Mouse (Mus musculus) midbrain, embryonic 12.5 days (tissue): Measurements from ENCODE around the gene Ptgfrn. TPM values are rescaled to one million over a fixed set of nuclear protein-coding genes. Genes with fewer than 3 reads are reported as not detected.

Source experiments
- ATAC-seq: fragments of 200-750 bp; cut with Nextera tagmentation; 2 replicates; pipeline ENCODE4 v1.8.0; 2017; ENCODE audit warnings: low read depth, moderate TSS enrichment, moderate library complexity; ENCODE audit not compliant: low FRiP score
- H3K27ac ChIP-seq: fragments of 300-500 bp; sonication (generic); replicated peaks from 2 replicates; pipeline ENCODE4 v1.5.1; 2016; ENCODE audit warnings: mild to moderate bottlenecking
- H3K27me3 ChIP-seq: fragments of 300-500 bp; sonication (generic); 2 replicates; pipeline ENCODE4 v1.6.1; 2016; ENCODE audit warnings: mild to moderate bottlenecking
- H3K36me3 ChIP-seq: fragments of 300-500 bp; sonication (generic); 2 replicates; pipeline ENCODE4 v1.6.1; 2016
- H3K4me1 ChIP-seq: fragments of 300-500 bp; sonication (generic); 2 replicates; pipeline ENCODE4 v1.6.1; 2016
- H3K4me2 ChIP-seq: fragments of 300-500 bp; sonication (generic); replicated peaks from 2 replicates; pipeline ENCODE4 v1.6.1; 2016; ENCODE audit warnings: mild to moderate bottlenecking, moderate library complexity
- H3K4me3 ChIP-seq: fragments of 300-500 bp; sonication (generic); 2 replicates; pipeline ENCODE4 v1.5.1; 2016; ENCODE audit warnings: mild to moderate bottlenecking
- H3K9ac ChIP-seq: fragments of 300-500 bp; sonication (generic); replicated peaks from 2 replicates; pipeline ENCODE4 v1.6.1; 2016; ENCODE audit warnings: mild to moderate bottlenecking, moderate library complexity
- H3K9me3 ChIP-seq: fragments of 300-500 bp; sonication (generic); 2 replicates; pipeline ENCODE4 v1.6.1; 2016; ENCODE audit warnings: mild to moderate bottlenecking
- WGBS: fragments of 180-500 bp; shearing (Covaris S2); methylation state at CpG from one replicate; pipeline ENCODE4 v1.1.7; 2016; 5-methylcytosine and 5-hydroxymethylcytosine counted together
- polyA plus RNA-seq: library from polyadenylated mRNA; unstranded; fragments of >200 nt; fragmentation: Nextera tagmentation; extraction: Ambion mirVana; gene quantifications from 2 replicates; pipeline ENCODE4 v1.2.1, GENCODE M21; 2016

The Ptgfrn gene
- polyA plus RNA-seq, 1 experiment from 2014 or later, result 1.9 TPM

GRCm38 (mm10) chr3:101010589-101011202, 99.4 kb downstream of the Ptgfrn start:
- no peak overlapping the region for H3K4me2 ChIP-seq
- no peak overlapping the region for H3K27ac ChIP-seq
- no peak for ATAC-seq
- WGBS, result 93% methylated on average over 4 of the region's 4 CpGs
- no peak overlapping the region for H3K9ac ChIP-seq
- no peaks in the 10 kb centered on the region for H3K36me3 ChIP-seq
- H3K4me1 ChIP-seq, result peaks cover 18% of the 10 kb centered on the region
- H3K27me3 ChIP-seq, result no peaks in the 10 kb centered on the region
- no peaks in the 10 kb centered on the region for H3K9me3 ChIP-seq
- H3K4me3 ChIP-seq, result no peak overlapping the region

GRCm38 (mm10) chr3:101007112-101007782, 102.8 kb downstream of the Ptgfrn start:
- no peaks in the 10 kb centered on the region for H3K9me3 ChIP-seq
- ATAC-seq, result no peak
- H3K27ac ChIP-seq, result no peak overlapping the region
- H3K4me1 ChIP-seq, result peaks cover 2% of the 10 kb centered on the region; the same call in 1 of the 2 replicates
- H3K4me3 ChIP-seq, result no peak overlapping the region
- H3K36me3 ChIP-seq, result no peaks in the 10 kb centered on the region
- H3K27me3 ChIP-seq, result no peaks in the 10 kb centered on the region; the same call in 1 of the 2 replicates
- no peak overlapping the region for H3K9ac ChIP-seq
- no peak overlapping the region for H3K4me2 ChIP-seq
- WGBS, result 80% methylated on average over 5 of the region's 5 CpGs

- Histone ChIP-seq H3K4me2 (no peak overlapping the region), H3K36me3 (no peaks in the 10 kb centered on the region), H3K27me3 (no peaks in the 10 kb centered on the region; the same call in 1 of the 2 replicates), H3K4me3 (no peak overlapping the region), H3K9me3 (no peaks in the 10 kb centered on the region), H3K27ac (no peak overlapping the region), H3K4me1 (no peaks in the 10 kb centered on the region), H3K9ac (no peak overlapping the region)
- no peak for ATAC-seq
- WGBS, result 88% methylated on average over 6 of the region's 6 CpGs
Measured at GRCm38 (mm10) chr3:101005392-101005791, 104.7 kb downstream of the Ptgfrn start.

GRCm38 (mm10) chr3:101003575-101004356, 106.3 kb downstream of the Ptgfrn start:
- Histone ChIP-seq H3K27ac (no peak overlapping the region), H3K27me3 (no peaks in the 10 kb centered on the region; the same call in 1 of the 2 replicates), H3K9me3 (no peaks in the 10 kb centered on the region), H3K4me1 (no peaks in the 10 kb centered on the region), H3K4me2 (no peak overlapping the region), H3K9ac (no peak overlapping the region), H3K4me3 (no peak overlapping the region), H3K36me3 (no peaks in the 10 kb centered on the region)
- 91% methylated on average over 15 of the region's 15 CpGs for WGBS
- ATAC-seq, result no peak

- peaks cover 3% of the 10 kb centered on the region; the same call in 1 of the 2 replicates for H3K4me1 ChIP-seq
- no peaks in the 10 kb centered on the region for H3K9me3 ChIP-seq
- no peaks in the 10 kb centered on the region; the same call in 1 of the 2 replicates for H3K27me3 ChIP-seq
- no peak for ATAC-seq
- H3K4me3 ChIP-seq, result no peak overlapping the region
- H3K4me2 ChIP-seq, result no peak overlapping the region
- no peaks in the 10 kb centered on the region for H3K36me3 ChIP-seq
- H3K27ac ChIP-seq, result no peak overlapping the region
- no peak overlapping the region for H3K9ac ChIP-seq
- 26% methylated on average over 2 of the region's 2 CpGs for WGBS
Measured at GRCm38 (mm10) chr3:100999732-101000131, 110.3 kb downstream of the Ptgfrn start.

GRCm38 (mm10) chr3:100998904-100999340, 111.2 kb downstream of the Ptgfrn start:
- Histone ChIP-seq H3K27ac (no peak overlapping the region), H3K4me2 (no peak overlapping the region), H3K9me3 (no peaks in the 10 kb centered on the region), H3K36me3 (no peaks in the 10 kb centered on the region), H3K4me1 (peaks cover 6% of the 10 kb centered on the region; the same call in 1 of the 2 replicates), H3K27me3 (no peaks in the 10 kb centered on the region; the same call in none of the 2 replicates), H3K9ac (no peak overlapping the region), H3K4me3 (no peak overlapping the region)
- WGBS, result 14% methylated on average over 6 of the region's 6 CpGs
- ATAC-seq, result peak; percentile 52; the same call in 1 of the 2 replicates

- peaks cover 6% of the 10 kb centered on the region for H3K4me1 ChIP-seq
- H3K27ac ChIP-seq, result no peak overlapping the region
Measured at GRCm38 (mm10) chr3:100997785-100998570, 112.1 kb downstream of the Ptgfrn start.

GRCm38 (mm10) chr3:100994252-100994651, 115.8 kb downstream of the Ptgfrn start:
- no peaks in the 10 kb centered on the region for H3K9me3 ChIP-seq
- WGBS, result 62% methylated on average over 4 of the region's 4 CpGs
- H3K4me1 ChIP-seq, result peaks cover 8% of the 10 kb centered on the region
- H3K9ac ChIP-seq, result no peak overlapping the region
- no peak overlapping the region for H3K4me2 ChIP-seq
- H3K4me3 ChIP-seq, result no peak overlapping the region
- H3K36me3 ChIP-seq, result no peaks in the 10 kb centered on the region
- H3K27me3 ChIP-seq, result no peaks in the 10 kb centered on the region; the same call in none of the 2 replicates
- no peak overlapping the region for H3K27ac ChIP-seq
- no peak for ATAC-seq

More at GRCm38 (mm10) chr3:100997785-100998570, 112.1 kb downstream of the Ptgfrn start:
- no peak for ATAC-seq
- no peak overlapping the region for H3K4me2 ChIP-seq
- H3K4me3 ChIP-seq, result no peak overlapping the region
- no peaks in the 10 kb centered on the region for H3K36me3 ChIP-seq
- 85% methylated on average over 10 of the region's 10 CpGs for WGBS
- no peak overlapping the region for H3K9ac ChIP-seq
- H3K9me3 ChIP-seq, result no peaks in the 10 kb centered on the region
- no peaks in the 10 kb centered on the region; the same call in 1 of the 2 replicates for H3K27me3 ChIP-seq

- no peak overlapping the region for H3K4me2 ChIP-seq
- no peaks in the 10 kb centered on the region for H3K9me3 ChIP-seq
- no peak for ATAC-seq
- no peak overlapping the region for H3K4me3 ChIP-seq
- H3K4me1 ChIP-seq, result peaks cover 8% of the 10 kb centered on the region
- no peak overlapping the region for H3K9ac ChIP-seq
- no peaks in the 10 kb centered on the region for H3K36me3 ChIP-seq
- WGBS, result 82% methylated on average over 15 of the region's 15 CpGs
- H3K27ac ChIP-seq, result no peak overlapping the region
- H3K27me3 ChIP-seq, result no peaks in the 10 kb centered on the region; the same call in none of the 2 replicates
Measured at GRCm38 (mm10) chr3:100993718-100994117, 116.4 kb downstream of the Ptgfrn start.

- WGBS, result 88% methylated on average over 7 of the region's 7 CpGs
- Histone ChIP-seq H3K27me3 (no peaks in the 10 kb centered on the region; the same call in none of the 2 replicates), H3K4me2 (no peak overlapping the region), H3K27ac (no peak overlapping the region), H3K36me3 (no peaks in the 10 kb centered on the region), H3K9ac (no peak overlapping the region), H3K4me1 (peaks cover 8% of the 10 kb centered on the region), H3K9me3 (no peaks in the 10 kb centered on the region), H3K4me3 (no peak overlapping the region)
- no peak for ATAC-seq
Measured at GRCm38 (mm10) chr3:100993158-100993557, 116.9 kb downstream of the Ptgfrn start.
